Mouse (Mus musculus): ENCODE data around the gene Rps6kb2.

DNA sequence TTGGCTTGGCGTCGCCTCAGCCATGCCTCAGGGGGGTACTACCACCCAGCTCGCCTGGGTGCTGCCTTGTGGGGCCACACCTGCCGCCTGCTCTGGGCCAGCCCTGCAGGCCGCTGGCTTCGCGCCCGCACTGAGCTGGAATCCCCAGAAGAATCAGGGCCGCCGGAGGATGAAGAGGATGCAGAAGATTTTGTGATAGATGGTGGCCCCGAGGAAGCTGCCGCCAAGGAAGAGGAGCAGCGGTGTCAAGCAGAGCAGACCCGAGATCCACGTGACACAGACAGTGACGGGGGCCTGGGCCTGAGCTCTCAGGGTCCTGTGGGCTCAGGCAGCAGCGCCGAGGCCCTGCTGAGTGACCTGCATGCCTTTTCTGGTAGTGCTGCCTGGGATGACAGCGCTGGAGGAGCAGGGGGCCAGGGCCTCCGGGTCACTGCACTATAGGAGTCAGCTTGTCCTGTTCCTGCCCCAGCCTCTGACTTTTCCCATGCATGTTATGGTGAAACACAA, 7.0 kb downstream of the Rps6kb2 start:
- TF ChIP-seq CTCF (IDR thresholded peaks at IDR 0.05; ENCODE audit: extremely low read depth, insufficient read depth, low read length) (no peak), POLR2A (IDR thresholded peaks at IDR 0.05; ENCODE audit: extremely low read depth, insufficient read depth, low read length) (no peak)
